1 mouse cellular context compared by ENCODE assay signal in the genomic region with DNA sequence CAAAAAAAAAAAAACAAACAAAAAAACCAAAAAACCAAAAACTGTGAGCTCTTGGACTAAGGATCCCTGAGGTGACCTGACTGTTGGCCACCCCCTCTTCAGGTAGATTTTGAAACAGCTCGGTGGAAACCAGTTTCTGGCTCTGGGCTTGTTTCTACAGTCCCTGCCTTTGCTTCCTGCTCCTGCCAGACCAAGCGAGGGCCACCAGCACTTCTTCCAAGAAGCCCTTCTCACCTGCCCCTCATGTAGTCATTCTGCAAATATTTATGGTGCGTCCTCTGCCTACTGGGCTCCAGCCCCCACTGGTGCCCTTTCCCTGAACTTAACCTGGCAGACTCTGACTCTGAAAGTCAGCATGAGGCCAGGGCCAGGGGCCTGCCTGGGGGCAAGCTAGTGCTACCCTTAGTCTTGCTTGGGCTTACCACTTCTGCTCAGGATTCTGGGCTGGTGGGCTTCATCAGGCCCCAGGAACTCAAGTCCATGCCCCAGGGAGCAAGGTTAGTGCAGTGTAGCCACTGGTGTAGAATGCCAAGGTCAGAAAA.
TF ChIP-seq lines count a peak whose summit lies in the region.

No protein-coding gene starts in this region.

TF ChIP-seq in MEL, 35 proteins besides CTCF, POLR2A, EP300 and RAD21 (continued from another document):
- TF ChIP-seq ELF1 (IDR thresholded peaks at IDR 0.05; ENCODE audit: low read depth, low read length), result no peak
- no peak for TF ChIP-seq MAX (IDR thresholded peaks at IDR 0.05; ENCODE audit: low read length)
- TF ChIP-seq POLR2AphosphoS2 (IDR thresholded peaks at IDR 0.05; ENCODE audit: low read length), result no peak
- no peak for TF ChIP-seq TAL1 (IDR thresholded peaks at IDR 0.05; ENCODE audit: low read length)
- TF ChIP-seq E2F4 (IDR thresholded peaks at IDR 0.05; ENCODE audit: borderline replicate concordance, low read depth, low read length), result no peak
